Mouse (Mus musculus) layer of hippocampus, postnatal 36 days (tissue): ENCODE measurements around the gene Aoah. TPM values are rescaled to one million over a fixed set of nuclear protein-coding genes. Genes with fewer than 3 reads are reported as not detected.
A peak's percentile ranks its signal among the peaks of the same experiment; 100 is the strongest.

Source experiments
- DNase-seq, 2 experiments: peaks; one replicate each; pipeline ENCODE4 v3.0.0; 2022
- total RNA-seq, 2 experiments: library from RNA; stranded (reverse); gene quantifications; 2 replicates each; pipeline ENCODE4 v1.2.3; 2021

The Aoah gene
- under 1 TPM in 1 of 2 experiments, not detected in 1; 0.30 TPM for total RNA-seq

DNA sequence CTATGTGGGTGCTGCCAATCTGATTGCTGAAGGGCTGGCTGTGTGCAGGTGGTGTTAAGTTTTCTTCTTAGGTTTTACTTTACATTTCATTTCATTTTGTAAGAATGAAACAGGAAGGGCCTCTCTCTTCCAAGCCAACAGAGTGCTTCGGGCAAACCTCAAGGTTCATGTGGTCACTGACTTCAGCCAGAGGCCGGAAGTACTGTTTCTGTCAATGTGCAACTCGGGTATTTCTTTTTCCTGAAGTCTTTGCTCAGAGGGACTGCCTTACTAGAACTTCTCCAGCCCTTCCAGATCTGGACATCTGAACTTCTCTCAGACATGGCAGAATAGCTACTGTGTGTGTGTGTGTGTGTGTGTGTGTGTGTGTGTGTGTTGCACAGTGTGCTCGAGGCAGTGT lies at the start of gene Aoah:
Aoah (plus strand) TSS at position 213 of the 400 bp plus-strand sequence.
- DNase-seq: no peak

DNA sequence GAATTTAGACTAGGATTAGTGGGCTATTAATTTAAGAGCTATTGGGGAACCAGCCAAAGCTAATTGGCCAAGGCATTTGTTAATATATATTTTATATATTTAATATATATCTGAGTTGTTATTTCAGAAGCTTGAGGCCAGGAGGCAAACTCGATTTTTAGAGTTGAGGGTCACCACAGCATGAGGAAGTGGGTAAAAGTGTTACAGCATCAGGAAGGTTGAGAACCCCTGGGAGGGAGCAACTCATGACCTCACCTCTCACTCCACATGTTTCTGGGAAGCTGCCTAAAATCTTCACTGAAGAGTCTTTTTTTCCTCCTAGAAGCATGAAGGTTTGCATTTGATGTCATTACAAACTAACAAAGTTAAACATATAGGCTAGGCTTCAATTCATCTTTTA lies 39.1 kb upstream of the Aoah start:
- DNase-seq: no peak

DNA sequence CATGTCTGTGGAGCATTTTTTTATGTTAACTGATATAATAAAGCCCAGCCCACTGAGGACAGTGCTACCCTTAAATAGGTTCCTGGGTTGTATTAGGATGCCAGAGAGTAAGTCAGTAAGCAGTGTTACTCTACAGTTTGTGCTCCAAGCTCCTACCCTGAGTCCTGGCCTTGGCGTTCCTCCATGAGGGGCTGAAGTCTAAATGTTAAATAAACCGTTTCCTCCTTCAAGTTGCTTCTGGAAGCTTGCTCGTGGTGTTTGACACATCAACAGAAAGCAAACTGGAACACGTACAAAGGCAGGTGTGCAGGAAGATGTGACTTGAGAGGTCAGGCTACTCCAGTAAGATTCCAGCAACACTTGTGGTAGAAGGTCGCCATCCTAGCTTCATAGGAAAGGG lies 10.3 kb upstream of the Aoah start:
- no peak for DNase-seq

DNA sequence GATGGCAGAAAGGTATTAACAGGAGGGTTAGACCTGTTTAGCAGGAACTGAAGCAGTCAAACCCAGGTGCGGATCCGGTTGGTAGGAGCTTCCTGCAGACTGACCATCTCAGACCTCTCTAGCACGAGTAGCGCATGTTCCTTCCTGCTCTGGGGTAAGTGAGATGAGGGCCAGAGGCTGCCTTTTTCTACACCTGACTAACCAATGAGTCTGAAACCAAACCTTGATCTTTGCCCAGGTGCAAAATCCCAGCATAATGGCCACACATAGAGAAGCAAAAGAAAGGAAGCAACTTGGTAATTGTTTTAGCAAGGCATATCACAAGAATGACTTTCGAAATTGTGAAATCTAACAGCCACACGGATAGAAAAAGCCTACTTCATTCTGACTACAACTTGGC lies 9.9 kb upstream of the Aoah start:
- no peak for DNase-seq

DNA sequence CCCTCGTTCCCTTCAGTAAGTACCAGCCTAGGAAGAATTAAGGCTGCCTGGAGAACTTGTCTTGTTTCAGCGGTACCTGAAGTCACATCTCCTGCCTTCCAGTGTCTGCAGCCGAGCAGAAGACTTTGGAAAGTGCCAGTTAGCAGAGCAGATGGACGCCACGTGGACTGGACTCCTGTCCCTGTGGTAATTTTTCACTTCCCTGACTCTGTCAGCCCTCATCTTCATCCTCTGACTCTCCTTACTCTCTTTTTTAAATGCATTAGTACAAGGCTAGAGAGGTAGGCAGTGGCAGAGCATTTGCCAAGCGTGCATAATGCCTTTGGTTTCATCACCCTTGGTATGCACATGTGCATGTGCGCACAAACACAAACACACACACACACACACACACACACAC lies 8.0 kb upstream of the Aoah start:
- DNase-seq: no peak

DNA sequence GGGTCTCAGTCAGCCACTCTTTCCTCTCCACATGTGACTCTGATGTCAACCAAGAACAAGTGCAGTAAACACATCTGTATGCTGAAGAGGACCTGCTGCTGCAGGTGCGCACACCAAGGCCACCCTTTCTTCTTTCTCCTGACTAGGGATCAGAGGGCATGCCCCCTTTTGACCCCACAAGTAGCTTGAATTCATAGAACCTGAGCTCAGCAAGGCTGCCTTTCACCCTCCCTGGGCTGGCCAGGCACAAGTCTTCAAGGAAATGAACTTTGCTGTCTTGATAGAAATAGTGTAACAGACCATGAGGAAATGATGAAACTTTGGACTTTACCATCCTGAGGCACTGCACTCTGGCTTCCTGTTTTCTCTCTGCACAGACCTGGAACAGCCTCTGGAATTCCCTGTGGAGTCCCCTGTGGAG lies 7.1 kb upstream of the Aoah start:
- DNase-seq: no peak

DNA sequence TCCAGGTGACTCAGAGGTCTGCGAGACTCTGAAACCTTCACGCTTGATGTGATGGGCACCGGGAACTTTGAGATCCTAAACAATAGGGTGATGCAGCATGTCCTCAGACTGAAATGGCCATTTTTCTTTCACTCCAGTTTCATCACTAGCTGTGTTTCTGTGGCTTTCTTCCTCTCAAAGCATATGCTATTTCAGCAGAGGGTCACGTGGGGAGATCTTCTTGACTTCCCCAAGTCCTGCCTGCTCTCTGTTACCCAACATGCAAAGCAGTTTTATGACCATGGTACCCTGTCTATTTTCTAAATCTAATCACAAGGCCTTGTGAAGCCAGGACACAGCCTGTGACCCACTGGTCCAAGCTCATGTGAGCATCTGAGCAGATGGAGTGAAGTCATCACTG lies 6.0 kb upstream of the Aoah start:
- no peak for DNase-seq

DNA sequence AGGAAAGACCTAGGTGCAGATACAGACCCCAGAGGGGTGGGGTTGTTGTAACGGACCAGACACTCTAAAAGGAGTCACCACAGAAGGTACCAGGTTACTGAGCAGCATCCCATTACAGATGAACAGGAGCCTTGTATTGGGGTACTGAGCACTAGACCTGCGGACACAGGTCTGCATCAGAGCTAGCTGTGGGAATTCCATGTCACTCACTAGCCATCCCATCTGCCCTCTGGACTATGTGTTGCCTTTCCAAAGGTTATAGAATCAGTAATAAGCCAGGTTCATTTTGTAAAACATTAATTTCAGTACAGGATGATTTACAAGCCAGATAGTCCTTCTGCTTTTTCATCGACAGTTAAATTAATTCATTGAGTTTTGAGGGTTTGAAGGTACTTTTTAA lies 2.7 kb downstream of the Aoah start:
- no peak for DNase-seq

DNA sequence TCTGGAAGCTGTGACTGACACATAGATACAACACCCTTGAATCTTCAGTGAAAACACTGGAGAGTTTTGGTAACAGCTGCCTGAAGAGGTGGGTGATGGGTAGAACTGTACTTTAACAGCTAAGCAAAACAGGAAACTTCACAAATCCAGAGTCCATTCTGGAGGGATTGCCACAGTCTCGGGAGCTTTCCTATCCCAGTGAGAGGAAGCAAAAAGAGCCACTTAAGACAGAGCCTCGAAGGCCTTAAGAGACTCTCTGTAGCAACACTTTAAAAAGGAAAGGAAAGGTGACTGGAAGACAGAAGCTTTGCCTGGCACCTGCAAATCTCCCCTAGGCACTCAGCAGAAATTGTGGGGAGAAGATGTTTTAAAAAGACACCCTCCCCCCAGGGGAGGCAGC lies 4.6 kb downstream of the Aoah start:
- DNase-seq: no peak

DNA sequence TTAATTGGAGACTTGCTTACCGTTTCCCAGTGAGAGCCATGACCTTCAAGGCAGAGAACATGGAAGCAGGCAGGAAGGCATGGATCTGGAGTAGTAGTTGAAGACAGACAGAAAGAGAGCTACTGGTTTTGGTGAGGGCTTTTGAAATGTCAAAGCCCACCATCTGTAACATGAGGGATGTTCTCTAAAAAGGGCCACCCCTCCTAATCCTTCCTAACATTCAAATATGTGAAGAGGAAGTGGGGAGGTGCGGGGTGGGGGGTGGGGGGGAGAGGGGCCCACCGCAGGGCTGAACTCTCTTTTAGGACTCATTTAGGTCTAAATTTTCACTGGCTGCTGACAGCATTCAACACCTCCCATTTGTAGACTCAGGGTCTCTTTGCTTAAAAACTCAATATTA lies 5.9 kb downstream of the Aoah start:
- DNase-seq: no peak

DNA sequence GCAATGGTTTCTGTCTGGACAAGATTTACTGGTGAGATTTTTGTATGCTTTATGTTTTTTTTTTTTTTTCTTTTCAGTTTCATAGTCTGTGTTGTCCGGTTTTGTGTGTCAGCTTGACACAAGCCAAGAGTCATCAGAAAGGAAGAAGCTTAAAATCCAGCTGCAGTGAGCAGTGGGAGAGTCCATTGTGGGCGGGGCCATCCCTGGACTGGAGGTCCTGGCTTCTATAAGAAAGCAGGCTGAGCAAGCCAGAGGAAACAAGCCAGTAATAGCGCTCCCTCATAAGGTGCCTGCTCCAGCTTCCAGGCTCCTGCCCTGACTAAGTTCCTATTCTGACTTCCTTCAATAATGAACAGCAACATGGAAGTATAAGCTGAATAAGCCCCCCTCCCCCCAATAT lies 6.7 kb downstream of the Aoah start:
- DNase-seq: no peak

DNA sequence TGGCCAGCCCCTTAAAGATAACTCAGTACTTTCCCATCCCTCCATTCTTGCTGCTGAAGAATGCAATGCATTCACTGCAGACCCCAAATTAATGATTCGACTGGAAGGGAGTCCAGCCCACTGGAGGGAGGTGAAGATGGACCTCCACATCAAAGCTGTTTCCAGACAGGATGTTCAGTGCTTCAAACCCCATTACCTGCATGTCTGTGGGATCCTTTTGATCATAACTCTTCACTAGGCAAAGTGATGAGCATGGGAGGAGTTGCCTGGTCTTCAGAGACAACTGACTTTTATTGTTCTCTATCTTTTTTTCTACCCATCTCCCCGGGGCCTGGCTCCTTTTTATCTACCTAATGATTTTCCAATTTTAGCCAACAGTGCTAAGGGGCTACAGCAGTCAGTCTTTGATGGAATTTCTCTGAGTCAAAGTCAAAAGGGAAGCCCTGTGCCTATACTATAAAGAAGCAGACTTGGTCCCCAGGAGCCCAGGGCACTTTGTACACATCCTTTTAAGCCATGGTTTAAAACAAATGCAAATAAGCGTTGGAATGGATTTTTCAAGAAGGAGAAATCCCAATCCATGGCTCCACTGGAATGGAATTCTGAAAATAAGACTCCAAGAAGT lies 18.0 kb downstream of the Aoah start:
- DNase-seq: no peak

DNA sequence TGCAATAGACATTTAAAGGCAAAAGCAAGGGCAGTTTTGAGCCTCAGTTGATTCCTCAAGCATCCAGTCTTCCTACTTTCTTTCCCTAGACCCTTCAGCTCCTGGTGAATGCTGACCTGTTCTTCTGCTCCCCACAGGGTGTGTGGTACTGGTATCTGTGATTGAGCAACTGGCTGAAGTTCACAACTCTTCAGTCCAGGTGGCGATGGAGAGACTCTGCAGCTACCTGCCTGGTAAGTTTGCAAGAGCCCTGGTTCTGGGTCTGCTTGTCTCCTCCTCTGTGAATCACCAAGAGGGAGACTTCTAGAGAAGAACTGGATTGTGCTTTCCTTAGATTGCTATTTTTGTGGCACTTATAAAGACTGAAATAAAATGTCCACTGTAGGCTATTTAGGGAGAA lies 22.5 kb downstream of the Aoah start:
- DNase-seq: no peak

DNA sequence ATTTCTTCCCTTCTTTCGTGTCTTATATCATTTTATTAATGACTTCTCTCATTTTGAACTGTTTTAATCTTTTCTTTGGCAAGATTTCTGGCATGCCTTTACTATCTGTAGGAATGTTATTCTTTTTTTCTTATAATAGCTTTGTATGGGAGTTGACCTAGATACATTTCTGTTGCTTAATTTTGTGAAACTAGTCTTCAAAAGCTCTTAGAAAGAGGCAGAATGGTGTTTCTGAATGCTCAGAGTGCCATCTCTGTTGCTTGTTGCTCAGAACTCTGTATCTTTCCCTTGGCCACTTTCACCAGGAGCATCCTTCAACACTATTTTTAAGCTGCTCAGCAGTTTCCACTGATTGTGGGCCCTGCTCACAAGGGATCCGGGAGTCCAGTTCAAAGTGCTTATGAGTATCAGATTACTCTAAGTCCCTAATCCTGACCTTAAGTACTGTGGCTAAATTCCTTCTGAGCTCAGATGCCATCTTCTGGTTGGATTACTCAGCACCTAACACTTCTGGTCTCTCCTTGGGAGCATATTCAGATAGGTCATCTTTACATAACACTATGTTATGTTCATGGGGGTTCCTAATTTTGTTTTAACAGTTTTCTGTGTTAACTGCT lies 26.9 kb downstream of the Aoah start:
- no peak for DNase-seq

DNA sequence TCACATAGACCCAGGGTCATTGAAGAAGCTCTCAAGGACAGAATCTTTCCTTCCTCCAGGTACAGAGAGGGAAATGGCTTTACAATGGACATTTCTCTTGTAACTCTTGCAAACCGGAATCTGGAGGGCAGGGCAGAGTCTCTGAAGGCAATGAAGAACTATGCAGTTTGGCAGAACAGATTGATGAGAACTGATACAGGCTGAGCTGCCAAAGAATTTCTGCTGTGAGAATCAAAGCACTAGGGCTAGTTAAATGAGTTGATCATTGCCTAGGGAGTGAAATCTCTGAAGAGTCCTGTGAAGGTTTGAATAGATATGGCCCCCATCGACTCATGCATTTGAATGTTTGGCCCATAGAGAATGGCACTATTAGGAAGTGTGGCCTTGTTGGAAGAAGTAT lies 34.8 kb downstream of the Aoah start:
- no peak for DNase-seq

DNA sequence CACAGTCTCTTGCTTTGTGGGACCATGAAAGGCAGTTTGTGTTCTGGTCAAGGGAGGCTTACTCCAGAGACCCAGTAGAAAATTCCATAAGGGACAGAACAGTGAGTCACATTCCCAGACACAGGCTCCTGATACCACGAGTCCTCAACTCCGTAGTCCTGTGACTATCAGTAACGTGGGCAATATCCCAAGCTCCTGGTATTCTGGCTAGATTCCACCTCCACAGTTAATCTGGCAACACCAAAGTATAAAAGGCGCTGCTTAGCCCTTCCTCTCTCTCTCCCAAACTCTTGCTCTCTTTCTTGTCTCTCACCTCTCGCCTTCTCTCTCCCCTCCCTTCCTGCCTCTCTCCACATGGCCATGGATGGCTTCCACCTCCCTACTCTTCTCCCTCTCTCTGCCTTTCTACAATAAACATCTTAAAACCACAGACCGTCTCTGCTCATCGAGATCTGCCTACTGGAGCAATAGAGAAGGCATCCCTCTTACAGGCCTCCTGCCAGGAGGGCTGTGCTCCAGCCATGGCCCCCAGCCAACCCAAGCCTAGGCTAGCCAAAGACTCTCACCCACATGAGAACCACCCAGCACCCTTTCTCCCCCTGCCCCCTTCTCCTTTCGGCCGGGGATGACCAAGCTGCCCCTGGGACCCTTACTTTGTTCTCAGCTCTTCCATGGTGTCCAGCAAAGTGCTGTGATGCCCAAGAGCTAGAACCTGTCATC lies 35.4 kb downstream of the Aoah start:
- no peak for DNase-seq

DNA sequence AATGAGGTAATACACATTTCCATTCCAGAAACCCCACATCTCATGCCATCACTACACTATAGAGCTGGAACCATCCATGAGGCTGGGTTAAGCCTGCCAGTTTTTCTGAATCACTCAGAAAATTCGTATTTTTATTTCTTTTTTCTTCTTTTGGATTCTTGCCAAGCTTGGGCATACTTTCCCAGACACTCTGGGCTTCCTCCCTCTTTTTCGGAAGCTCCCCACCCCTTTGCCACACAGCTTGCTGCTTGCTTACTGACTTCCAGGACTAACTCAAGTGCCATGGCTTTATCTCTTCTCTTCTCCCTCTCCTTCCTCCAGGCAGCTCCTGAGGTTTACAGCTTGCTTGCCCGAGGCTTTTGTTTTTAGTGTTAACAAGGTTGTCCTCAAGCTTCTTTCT lies 62.0 kb downstream of the Aoah start:
- peak in 1 of 2 experiments; percentile 3 for DNase-seq

DNA sequence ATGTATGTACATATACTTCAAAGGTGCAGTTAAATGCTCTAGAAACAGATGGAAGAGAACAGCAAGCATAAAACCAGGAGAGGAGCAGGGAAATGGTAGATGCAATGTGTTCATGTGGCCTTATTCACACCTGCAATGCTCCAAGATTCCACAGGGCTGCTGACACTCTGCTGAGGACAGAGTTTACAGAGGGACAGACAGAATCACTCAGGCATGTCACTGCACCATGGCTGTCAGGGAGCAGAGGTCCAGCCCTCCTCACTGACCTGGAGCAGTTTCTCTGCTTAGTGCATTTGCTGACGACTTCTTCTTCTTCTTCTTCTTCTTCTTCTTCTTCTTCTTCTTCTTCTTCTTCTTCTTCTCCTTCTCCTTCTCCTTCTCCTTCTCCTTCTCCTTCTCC lies 105.5 kb downstream of the Aoah start:
- no peak for DNase-seq

DNA sequence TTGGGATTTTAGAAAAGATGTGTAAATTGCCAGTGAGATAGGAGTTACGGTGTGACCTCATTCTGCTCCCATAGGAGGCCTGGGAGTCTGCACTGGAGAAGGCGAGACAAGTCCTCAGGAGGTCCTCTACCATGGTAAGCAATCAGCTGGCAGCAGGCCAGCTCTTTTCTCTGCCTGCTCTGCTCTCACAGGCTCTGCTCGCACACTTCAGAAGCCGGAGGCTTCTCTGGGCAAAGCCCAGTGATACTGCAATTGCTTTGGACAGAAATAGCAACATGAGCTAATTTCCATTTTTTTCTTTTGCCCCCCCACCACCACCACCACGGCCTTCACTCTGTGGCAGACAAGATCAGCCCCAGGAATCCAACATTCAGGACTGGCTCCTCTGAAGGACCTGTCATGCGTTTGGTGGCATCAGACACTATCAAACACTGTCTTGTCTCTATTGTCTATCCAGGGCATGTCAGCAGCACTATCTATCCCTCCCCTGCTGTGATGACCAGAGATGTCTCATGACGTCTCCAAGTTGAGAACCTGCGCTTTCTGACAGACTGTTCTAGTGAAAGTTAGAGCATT lies 106.6 kb downstream of the Aoah start:
- no peak for DNase-seq

DNA sequence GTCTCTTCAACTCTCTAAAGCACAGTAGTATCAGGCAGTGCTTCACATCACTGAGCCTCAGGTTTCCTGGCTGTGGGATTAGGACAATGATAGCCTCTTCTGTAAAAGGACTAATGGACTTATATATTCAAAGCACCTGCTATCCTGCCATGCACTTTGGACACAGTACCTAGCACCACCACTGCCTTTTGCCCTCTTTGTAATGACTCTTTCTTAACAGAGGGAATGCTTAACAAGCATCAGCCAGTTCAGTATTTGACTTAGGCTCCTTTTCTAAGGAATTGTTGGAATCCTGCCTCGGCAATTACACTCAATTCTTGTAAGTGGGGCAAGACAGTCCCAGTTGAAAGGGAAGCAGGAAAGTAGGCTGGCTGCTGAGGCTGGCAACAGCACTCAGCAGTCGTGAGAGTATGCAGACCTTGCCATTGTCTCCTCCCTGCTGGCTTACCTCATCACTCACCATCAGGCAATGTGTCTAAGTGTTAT lies 107.1 kb downstream of the Aoah start:
- no peak for DNase-seq

DNA sequence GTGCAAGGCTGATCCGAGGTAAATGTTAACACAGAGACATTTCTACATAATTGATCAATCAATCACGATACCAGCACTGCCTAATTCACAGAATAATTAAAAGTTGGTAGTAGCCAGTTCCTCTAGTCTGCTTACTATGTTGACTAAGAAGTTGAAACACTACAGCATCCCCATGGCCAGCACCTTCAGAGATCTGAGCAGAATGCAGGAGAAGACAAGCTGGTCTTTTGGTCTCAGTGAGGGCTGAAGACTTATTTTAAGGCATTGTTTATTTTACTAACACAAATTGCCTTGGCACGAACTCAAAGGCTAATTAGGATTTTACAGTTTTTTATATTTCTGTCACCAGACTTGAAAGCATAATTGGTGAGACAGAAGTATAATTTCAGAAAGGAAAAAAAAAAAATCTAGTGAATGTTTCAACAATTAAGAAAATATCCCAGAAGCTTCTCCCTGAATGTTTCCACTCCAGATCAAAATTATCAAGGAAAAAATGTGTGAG lies 107.8 kb downstream of the Aoah start:
- no peak for DNase-seq

DNA sequence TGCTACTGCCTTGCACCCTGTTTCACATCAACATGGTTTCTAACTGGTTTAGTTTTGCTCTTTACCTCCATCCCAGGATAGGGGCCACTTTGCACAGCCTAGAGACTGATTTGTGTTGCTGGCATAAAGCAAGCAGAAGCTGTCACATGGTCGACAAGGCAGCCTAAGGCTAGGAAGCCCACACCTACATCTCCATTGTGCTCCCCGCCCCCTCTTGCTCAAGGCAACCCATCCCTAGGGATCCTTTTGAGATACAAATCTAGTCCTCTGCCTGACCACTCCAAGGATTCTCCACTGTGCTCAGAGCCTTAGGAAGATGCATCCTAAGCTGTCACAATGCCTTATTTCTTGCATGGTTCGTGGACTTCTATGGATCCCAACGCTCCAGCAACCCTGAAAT lies 110.2 kb downstream of the Aoah start:
- no peak for DNase-seq

DNA sequence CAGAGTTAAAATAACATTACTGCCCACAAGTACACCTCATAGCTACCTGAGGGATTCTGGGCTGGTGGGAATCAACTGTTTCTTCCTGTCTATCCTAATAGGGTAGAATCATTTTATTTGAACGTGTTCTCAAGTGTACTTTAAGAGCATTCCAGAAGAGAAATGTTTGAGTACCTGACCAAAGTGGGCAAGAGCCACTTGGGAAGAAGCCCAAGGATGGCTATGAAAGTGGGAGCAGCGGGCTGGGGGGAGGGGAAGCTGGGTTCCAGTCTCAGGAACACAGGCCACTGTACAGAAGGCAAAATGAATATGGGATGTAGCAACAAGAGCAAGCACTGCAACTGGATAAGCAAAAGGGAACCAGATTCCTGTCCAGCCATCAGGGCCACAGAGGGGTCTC lies 111.3 kb downstream of the Aoah start:
- no peak for DNase-seq
